Mouse (Mus musculus) adrenal gland, postnatal 36 days (tissue): Measurements from ENCODE around the gene Ugt8a. TPM values are rescaled to one million over a fixed set of nuclear protein-coding genes. Genes with fewer than 3 reads are reported as not detected.

Source experiments
- DNase-seq, 2 experiments: peaks; one replicate each; pipeline ENCODE4 v3.0.0; 2021; ENCODE audit warnings: mixed read lengths in 1 of 2
- total RNA-seq, 2 experiments: library from RNA; stranded (reverse); gene quantifications; 2 replicates each; pipeline ENCODE4 v1.2.3; 2021

Gene Ugt8a
- total RNA-seq, 2 experiments from 2014 or later: not detected

GRCm38 (mm10) chr3:125861601-125862000, 76.8 kb downstream of the Ugt8a start:
- DNase-seq: no peak

DNA sequence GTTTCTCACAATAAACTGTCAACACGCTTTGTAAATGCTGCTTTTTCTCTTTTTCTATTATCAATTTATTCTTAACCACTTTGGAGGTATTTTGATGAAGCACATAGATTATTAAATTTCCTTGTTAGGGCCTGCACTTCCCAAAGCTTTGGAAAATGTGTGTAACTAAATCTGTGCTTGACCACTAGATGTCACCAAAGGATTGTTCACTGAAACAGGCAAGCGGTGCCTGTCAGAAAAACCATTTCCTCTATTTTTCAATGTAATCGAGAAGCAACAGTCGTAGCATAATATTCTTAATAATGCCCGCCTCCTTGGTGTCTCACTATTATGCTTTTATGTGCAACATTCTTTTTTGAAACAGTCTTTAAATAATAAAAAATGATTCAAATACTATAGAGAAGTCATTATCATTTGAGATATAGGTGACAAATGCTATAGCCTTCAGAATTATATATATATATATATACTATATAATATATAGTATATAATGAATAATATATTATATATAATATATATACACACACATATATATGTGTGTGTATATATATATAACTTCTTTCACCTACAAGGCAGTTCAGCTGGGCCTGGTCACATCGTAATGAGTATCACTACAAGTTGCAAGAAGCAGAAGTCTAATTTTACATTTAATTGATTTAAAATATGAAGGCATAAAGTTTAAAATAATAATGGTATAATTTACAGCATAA, 89.1 kb downstream of the Ugt8a start:
- DNase-seq: peak; percentile 0 to 37

DNA sequence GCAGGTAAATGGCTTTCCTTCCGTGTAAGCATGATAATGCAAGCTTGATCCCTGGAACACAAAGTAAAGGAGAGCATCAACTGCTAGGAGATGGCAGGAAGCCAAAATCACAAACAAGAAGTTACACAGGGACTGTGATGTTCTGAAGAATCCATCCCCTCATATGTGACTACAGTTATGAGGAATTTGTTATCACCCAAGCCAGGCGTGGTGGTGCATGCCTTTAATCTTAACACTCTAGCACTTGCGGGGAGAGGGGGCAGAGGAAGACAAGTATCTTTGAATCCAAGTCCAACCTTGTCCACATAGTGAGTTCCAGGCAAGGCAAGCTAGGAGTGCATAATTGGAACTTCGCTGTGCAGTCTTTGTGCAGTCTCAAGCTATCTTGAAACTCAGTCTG, 110.4 kb downstream of the Ugt8a start:
- no peak for DNase-seq

DNA sequence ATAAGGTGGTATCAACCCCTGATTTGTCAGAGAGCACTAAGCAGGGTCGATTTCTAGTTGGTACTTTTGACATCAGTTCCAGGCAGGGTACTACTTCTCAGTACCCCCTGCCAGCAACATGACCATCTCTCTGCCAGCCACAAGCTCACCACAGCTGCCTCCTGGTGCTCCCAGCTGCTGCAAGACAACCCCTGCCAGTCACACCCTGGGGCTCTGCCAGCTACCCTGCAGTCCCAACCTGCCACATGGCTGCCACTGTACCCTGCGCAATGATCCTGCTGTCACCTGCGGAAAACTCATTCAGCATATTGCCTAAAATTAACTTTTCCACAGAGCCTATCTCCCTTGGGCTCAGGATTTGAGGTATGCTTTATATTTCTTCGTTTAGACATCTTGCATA, 111.2 kb downstream of the Ugt8a start:
- peak in 1 of 2 experiments; percentile 23 for DNase-seq

- DNase-seq: peak in 1 of 2 experiments; percentile 35
These were observed 118.7 kb downstream of the Ugt8a start for GRCm38 (mm10) chr3:125819741-125820140.
